Mouse (Mus musculus) embryonic facial prominence, embryonic 14.5 days (tissue): ENCODE measurements around the gene Xlr5a. TPM values are rescaled to one million over a fixed set of nuclear protein-coding genes. Genes with fewer than 3 reads are reported as not detected.
"Not testable (repeated sequence)": the region's sequence is repeated elsewhere in the genome, so short reads cannot be mapped to it uniquely, and the experiment has no call there.

Experiments used
- ATAC-seq: fragments of 200-750 bp; cut with Nextera tagmentation; 2 replicates; pipeline ENCODE4 v1.8.0; 2017; ENCODE audit warnings: low read depth, moderate number of reproducible peaks, moderate TSS enrichment
- DNase-seq: peaks from one replicate; pipeline ENCODE4 v3.0.0-alpha.2; 2015; ENCODE audit warnings: low spot score
- H3K27ac ChIP-seq: fragments of 300-500 bp; sonication (generic); replicated peaks from 2 replicates; pipeline ENCODE4 v1.5.1; 2014; ENCODE audit warnings: low read depth, mild to moderate bottlenecking, low read length, moderate library complexity
- H3K27me3 ChIP-seq: fragments of 300-500 bp; sonication (generic); replicated peaks from 2 replicates; pipeline ENCODE4 v1.6.1; 2014; ENCODE audit warnings: low read length; ENCODE audit not compliant: control insufficient read depth, insufficient read depth
- H3K36me3 ChIP-seq: fragments of 300-500 bp; sonication (generic); 2 replicates; pipeline ENCODE4 v1.6.1; 2014; ENCODE audit warnings: low read length, mixed read lengths; ENCODE audit not compliant: control insufficient read depth, insufficient read depth
- H3K4me1 ChIP-seq: fragments of 300-500 bp; sonication (generic); 2 replicates; pipeline ENCODE4 v1.6.1; 2014; ENCODE audit warnings: antibody characterized with exemption, low read length; ENCODE audit not compliant: control insufficient read depth, insufficient read depth
- H3K4me2 ChIP-seq: fragments of 300-500 bp; sonication (generic); 2 replicates; pipeline ENCODE4 v1.6.1; 2014; ENCODE audit warnings: low read depth, mild to moderate bottlenecking, low read length, moderate library complexity, mixed read lengths
- H3K4me3 ChIP-seq: fragments of 300-500 bp; sonication (generic); 2 replicates; pipeline ENCODE4 v1.5.1; 2014; ENCODE audit warnings: low read depth, mild to moderate bottlenecking, low read length
- H3K9ac ChIP-seq: fragments of 300-500 bp; sonication (generic); 2 replicates; pipeline ENCODE4 v1.6.1; 2014; ENCODE audit warnings: low read depth, mild to moderate bottlenecking, low read length, moderate library complexity, mixed read lengths
- H3K9me3 ChIP-seq: fragments of 300-500 bp; sonication (generic); 2 replicates; pipeline ENCODE4 v1.6.1; 2016; ENCODE audit warnings: low read length; ENCODE audit not compliant: control insufficient read depth
- WGBS: fragments of 180-500 bp; shearing (Covaris S2); extraction: QIAGEN DNeasy Blood & Tissue Kit; methylation state at CpG from one replicate; pipeline ENCODE4 v1.1.7; 2014; 5-methylcytosine and 5-hydroxymethylcytosine counted together
- polyA plus RNA-seq: library from polyadenylated mRNA; unstranded; fragments of >200 nt; fragmentation: Nextera tagmentation; extraction: Ambion mirVana; gene quantifications from 2 replicates; pipeline ENCODE4 v1.2.1, GENCODE M21; 2014

Xlr5a gene
- polyA plus RNA-seq, 1 experiment from 2014 or later, result 0.11 TPM

DNA sequence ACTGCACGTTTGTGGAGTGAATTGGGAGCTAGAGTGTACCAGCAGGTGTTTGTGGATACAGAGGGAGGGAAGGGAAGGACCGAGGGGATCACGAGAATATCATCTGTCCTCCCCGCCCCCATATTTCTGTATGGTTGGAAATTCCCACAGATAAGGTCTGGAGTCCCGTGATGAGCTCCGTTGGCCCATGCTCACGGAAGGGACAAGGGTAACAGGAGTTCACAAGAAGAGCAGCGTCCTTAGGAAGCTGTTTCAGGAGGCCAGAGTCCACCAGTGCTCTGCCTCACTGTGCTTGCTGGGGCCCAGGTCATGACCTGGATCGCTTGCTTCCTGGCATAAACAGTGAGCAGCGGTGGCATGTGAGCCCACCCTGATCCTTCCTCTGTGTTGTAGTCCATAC lies 3.0 kb upstream of the Xlr5a start:
- not testable (repeated sequence) for ATAC-seq, H3K4me3 ChIP-seq, H3K27ac ChIP-seq

DNA sequence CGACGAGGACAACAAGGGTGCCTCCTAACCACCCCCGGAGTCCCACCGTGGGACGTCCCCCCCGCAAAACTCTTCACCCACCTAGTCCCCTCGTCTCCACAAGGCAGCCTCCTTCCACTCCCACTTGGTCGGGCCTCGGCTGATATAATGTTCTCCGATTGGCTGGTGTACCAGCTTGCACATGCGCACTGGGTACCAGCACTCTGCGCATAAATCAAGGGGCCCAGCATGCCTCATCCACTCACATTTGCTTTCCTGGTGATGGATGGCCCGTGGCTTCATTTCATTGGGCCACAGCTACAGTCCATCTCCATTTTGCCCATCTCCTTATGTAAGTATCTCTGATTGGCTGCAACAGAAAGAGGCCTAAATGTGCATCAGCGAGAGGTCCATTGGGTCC lies 27.5 kb downstream of the Xlr5a start, which contains the start of gene Xlr3c:
Xlr3c (minus strand) TSS at position 121 of the 400 bp plus-strand sequence.
- H3K9me3 ChIP-seq, H3K27me3 ChIP-seq, H3K4me2 ChIP-seq, H3K9ac ChIP-seq, DNase-seq, H3K4me1 ChIP-seq, ATAC-seq, H3K36me3 ChIP-seq, H3K27ac ChIP-seq, H3K4me3 ChIP-seq: not testable (repeated sequence)
- WGBS, result 93% methylated on average over 14 of the region's 14 CpGs

More for the DNA sequence above, 3.0 kb upstream of the Xlr5a start:
- H3K36me3 ChIP-seq, H3K9ac ChIP-seq, DNase-seq, H3K4me2 ChIP-seq, H3K9me3 ChIP-seq, H3K27me3 ChIP-seq, H3K4me1 ChIP-seq: not testable (repeated sequence)
- WGBS, result 79% methylated on average over 6 of the region's 10 CpGs

DNA sequence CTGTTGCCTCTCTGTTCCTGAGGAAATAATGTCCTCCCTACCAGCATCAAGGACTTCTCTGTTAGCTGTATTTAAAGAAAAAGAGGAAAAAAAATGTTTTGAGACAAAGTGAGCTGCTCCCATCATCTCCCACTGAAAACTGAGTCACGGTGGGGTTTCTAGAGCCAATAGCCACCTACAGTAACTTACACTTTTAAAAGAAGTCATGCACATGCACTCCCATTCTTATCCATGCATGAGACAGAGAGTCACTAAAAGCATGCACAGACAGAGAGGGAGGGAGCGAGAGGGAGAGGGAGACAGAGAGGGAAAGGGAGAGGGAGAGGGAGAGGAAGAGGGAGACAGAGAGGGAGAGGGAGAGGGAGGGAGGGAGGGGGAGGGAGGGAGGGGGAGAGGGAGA lies 30.3 kb downstream of the Xlr5a start:
- H3K9me3 ChIP-seq, DNase-seq: not testable (repeated sequence)

DNA sequence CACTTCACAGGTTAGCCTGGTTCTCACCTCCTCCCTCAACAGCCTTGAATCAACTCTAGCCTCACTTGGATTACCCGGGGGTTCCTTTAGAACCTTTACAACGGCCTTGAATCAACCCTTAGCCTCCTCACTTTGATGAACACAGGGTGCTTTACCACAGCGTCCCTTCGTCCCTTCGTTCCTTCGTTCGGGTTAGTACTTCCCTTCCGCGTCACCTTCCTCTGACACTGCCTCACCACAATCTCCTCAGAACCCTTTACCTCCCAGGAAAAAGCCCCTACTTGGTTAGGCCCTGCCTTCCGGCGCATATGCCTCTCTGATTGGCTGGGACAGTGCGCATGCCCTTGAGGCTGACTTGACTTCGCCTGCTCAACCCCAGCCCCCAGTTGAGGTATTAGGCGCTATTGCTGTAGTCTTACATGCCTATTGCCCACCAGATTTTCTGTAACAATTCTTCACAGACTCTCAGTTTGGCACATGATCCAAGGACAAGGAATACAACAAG lies 49.9 kb downstream of the Xlr5a start, which contains the start of gene Xlr4c:
Xlr4c (minus strand) TSS at position 310 of the 505 bp plus-strand sequence.
- H3K4me3 ChIP-seq, DNase-seq, ATAC-seq, H3K9me3 ChIP-seq, H3K9ac ChIP-seq, H3K27ac ChIP-seq, H3K36me3 ChIP-seq, H3K27me3 ChIP-seq, H3K4me2 ChIP-seq, H3K4me1 ChIP-seq: not testable (repeated sequence)
- WGBS, result 88% methylated on average over 11 of the region's 14 CpGs

More for the DNA sequence above, 30.3 kb downstream of the Xlr5a start:
- not testable (repeated sequence) for ATAC-seq, H3K4me3 ChIP-seq, H3K36me3 ChIP-seq, H3K4me1 ChIP-seq, H3K27ac ChIP-seq, H3K9ac ChIP-seq, H3K27me3 ChIP-seq, H3K4me2 ChIP-seq
- WGBS, result 56% methylated on average over 1 of the region's 2 CpGs

DNA sequence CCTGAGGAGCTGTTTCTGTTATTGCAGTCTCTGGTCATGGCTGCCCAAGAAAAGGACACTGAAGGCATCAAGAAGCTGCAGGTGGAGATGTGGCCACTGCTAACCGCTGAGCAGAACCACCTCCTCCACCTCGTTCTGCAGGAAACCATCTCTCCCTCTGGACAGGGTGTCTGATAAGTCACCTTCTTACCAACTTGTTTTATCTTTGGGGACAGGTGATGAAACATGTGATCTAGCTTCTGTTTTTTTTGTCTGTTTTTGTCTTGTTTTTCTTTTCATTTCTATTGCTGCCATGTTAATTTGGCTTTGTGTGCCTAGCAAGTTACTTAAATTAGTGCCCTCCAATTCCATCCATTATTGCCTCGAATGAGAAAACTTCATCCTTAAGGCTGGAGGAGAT lies 63.5 kb downstream of the Xlr5a start:
- Histone ChIP-seq H3K27ac (no peak overlapping the region), H3K27me3 (peaks cover 6% of the 10 kb centered on the region), H3K9ac (peak overlapping the region; percentile 69), H3K4me3 (peak overlapping the region; percentile 58), H3K4me1 (no peaks in the 10 kb centered on the region), H3K9me3 (no peaks in the 10 kb centered on the region), H3K4me2 (peak overlapping the region; percentile 75), H3K36me3 (no peaks in the 10 kb centered on the region)
- 29% methylated on average over 3 of the region's 3 CpGs for WGBS
- DNase-seq (no peak), ATAC-seq (no peak)

DNA sequence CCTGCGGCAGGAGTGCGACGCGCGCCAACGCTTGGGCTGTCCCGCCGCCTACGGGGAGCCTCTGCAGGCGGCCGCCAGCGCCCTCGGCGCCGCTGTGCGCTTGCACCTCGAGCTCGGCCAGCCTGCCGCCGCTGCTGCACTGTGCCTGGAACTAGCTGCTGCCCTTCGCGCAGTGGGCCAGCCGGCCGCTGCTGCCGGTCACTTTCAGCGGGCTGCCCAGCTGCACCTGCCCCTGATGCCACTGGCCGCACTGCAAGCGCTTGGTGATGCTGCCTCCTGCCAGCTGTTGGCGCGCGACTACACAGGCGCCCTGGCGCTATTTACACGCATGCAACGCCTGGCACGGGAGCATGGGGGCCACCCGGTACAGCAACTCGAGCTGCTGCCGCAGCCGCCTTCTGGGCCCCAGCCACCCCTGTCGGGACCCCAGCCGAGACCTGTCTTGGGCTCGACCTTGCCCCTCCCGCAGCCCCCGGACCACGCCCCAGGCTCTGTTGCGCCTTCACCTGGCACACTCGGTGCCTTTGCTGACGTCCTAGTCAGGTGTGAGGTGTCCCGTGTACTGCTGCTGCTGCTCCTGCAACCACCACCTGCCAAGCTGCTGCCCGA lies 64.1 kb downstream of the Xlr5a start:
- peak overlapping the region; percentile 58 for H3K4me3 ChIP-seq
- H3K4me1 ChIP-seq, result no peaks in the 10 kb centered on the region
- H3K36me3 ChIP-seq, result no peaks in the 10 kb centered on the region
- WGBS, result 17% methylated on average over 11 of the region's 51 CpGs
- H3K9me3 ChIP-seq, result no peaks in the 10 kb centered on the region
- peak; percentile 53 for DNase-seq
- H3K9ac ChIP-seq, result peak overlapping the region; percentile 69
- H3K4me2 ChIP-seq, result peak overlapping the region; percentile 75
- ATAC-seq, result peak; percentile 78
- peak overlapping the region; percentile 88 for H3K27ac ChIP-seq
- H3K27me3 ChIP-seq, result peaks cover 6% of the 10 kb centered on the region

DNA sequence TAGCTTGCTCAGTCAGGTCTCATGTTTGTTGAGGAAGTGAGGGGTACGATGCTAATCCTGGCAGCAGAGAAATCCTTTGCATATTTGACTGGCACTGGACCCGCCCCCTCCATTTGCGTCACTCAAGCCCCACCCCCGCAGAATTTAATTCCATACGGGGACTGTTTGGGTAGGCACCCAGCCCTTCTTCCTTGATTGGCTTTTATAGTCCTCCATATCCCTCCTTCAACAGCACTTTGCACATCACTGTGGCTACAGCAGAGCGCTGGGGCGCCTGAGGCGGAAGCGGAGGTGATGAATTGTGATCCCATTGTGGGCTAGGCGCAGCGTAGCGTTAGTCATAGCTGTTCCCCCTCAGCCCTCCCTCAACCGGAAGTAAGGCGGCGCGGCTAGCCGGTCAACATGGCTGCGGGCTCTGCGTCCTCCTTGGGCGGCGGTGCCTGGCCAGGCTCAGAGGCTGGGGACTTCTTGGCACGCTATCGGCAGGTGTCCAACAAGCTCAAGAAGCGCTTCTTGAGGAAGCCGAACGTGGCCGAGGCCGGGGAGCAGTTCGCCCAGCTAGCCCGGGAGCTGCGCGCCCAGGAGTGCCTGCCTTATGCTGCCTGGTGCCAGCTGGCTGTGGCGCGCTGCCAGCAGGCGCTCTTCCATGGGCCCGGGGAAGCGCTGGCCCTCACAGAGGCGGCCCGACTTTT lies 64.7 kb downstream of the Xlr5a start, which contains the start of gene F8a:
F8a (plus strand) TSS at position 378 of the 692 bp plus-strand sequence.
- Histone ChIP-seq H3K4me3 (peak within 1 kb of the TSS; percentile 58), H3K9me3 (no peaks in the 10 kb centered on the region), H3K36me3 (no peaks in the 10 kb centered on the region), H3K4me2 (peak within 1 kb of the TSS; percentile 75), H3K27me3 (peaks cover 6% of the 10 kb centered on the region), H3K4me1 (no peaks in the 10 kb centered on the region), H3K9ac (peak within 1 kb of the TSS; percentile 69), H3K27ac (peak within 1 kb of the TSS; percentile 88)
- DNase-seq, result peak; percentile 87
- ATAC-seq, result peak; percentile 95
- WGBS, result 24% methylated on average over 23 of the region's 39 CpGs

DNA sequence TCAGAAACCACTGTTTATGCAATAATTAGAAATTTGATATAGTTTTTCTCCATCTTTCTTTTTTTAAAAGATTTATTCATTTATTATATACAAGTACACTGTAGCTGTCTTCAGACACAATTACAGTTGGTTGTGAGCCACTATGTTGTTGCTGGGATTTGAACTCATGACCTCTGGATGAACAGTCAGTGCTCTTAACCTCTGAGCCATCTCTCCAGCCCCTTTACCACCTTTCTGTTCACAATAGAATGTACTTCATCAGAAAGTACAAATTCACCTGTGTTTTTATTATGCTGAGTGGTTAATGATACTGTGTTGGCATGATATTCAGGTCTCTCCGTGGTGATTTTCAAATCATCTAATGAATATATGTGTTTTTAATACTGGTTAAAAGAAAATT lies 67.4 kb downstream of the Xlr5a start:
- Histone ChIP-seq H3K4me2 (no peak overlapping the region), H3K9me3 (no peaks in the 10 kb centered on the region), H3K27me3 (peaks cover 6% of the 10 kb centered on the region), H3K4me3 (no peak overlapping the region), H3K27ac (no peak overlapping the region), H3K9ac (no peak overlapping the region), H3K36me3 (no peaks in the 10 kb centered on the region), H3K4me1 (no peaks in the 10 kb centered on the region)
- 51% methylated on average over 1 of the region's 1 CpGs for WGBS
- ATAC-seq (no peak), DNase-seq (no peak)
